Mouse (Mus musculus): ENCODE measurements around the gene 9530077C05Rik.

DNA sequence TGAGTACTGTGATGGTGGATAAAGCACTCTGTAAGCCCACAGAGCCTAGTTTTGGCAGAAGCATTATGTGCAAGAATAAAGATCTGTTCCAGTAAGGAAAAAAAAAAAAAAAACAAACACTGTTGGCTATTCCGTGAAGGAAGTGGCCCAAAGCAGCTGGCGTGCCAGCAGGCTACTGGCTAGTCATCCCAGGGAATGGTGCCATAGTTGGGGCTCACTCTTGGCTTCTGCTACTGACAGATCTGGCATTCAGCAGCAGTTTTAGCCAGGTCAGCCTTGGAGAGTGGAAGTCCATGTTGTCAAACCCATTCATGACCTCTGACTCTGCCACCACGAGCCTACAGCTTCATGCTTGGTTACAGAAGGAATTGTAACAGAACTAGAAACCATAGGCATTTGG, 50.6 kb downstream of the 9530077C05Rik start:
- TF ChIP-seq POLR2A (IDR thresholded peaks at IDR 0.05; ENCODE audit: low read depth, low read length): no peak
- no peak for TF ChIP-seq CTCF (IDR thresholded peaks at IDR 0.05; ENCODE audit: extremely low read depth, insufficient read length, insufficient replicate concordance, low read depth, low read length)
